ENCODE assay signal across 8 mouse cellular contexts in genomic region chr17:28528043-28528351, GRCm38 (mm10). TPM values are rescaled to one million over a fixed set of nuclear protein-coding genes. Genes with fewer than 3 reads are reported as not detected.
DNase-seq lines count a peak whose midpoint lies in the region; ATAC-seq lines count a peak whose summit lies in the region.

No protein-coding gene starts in this region.

- no peak overlapping the region for H3K4me3 ChIP-seq in kidney, embryonic 14.5 days (ENCODE audit: low read length)
- H3K4me3 ChIP-seq in limb, embryonic 15.5 days: peak overlapping the region; percentile 11; the same call in 1 of the 2 replicates

- H3K4me2 ChIP-seq in kidney, embryonic 14.5 days (replicated peaks; ENCODE audit: low read depth, low read length): no peak overlapping the region; the same call in 1 of the 2 replicates
- H3K4me2 ChIP-seq in limb, embryonic 15.5 days: peak overlapping the region; percentile 41

- no peak overlapping the region for H3K9ac ChIP-seq in kidney, embryonic 14.5 days (ENCODE audit: low read depth, low read length)
- no peak overlapping the region for H3K9ac ChIP-seq in limb, embryonic 15.5 days

- no peaks in the 10 kb centered on the region for H3K9me3 ChIP-seq in kidney, embryonic 14.5 days (ENCODE audit: control insufficient read depth, low read length)
- no peaks in the 10 kb centered on the region for H3K9me3 ChIP-seq in limb, embryonic 15.5 days

- no peak for ATAC-seq in kidney, embryonic 14.5 days (ENCODE audit: low FRiP score, low TSS enrichment)
- 0 out of 2 replicates have a peak, but pooled peaks have one; percentile 37 for ATAC-seq in limb, embryonic 15.5 days (ENCODE audit: insufficient number of reproducible peaks, low FRiP score, low TSS enrichment, low read depth)

- no peaks in the 10 kb centered on the region for H3K27me3 ChIP-seq in kidney, embryonic 14.5 days (ENCODE audit: control insufficient read depth, insufficient read depth, low read length)
- no peaks in the 10 kb centered on the region for H3K27me3 ChIP-seq in limb, embryonic 15.5 days

- peaks cover 8% of the 10 kb centered on the region; the same call in 1 of the 2 replicates for H3K4me1 ChIP-seq in kidney, embryonic 14.5 days (ENCODE audit: control insufficient read depth, insufficient read depth, low read length)
- peaks cover 22% of the 10 kb centered on the region for H3K4me1 ChIP-seq in limb, embryonic 15.5 days

- H3K36me3 ChIP-seq in kidney, embryonic 14.5 days (ENCODE audit: control insufficient read depth, insufficient read depth, low read length): no peaks in the 10 kb centered on the region
- H3K36me3 ChIP-seq in limb, embryonic 15.5 days: no peaks in the 10 kb centered on the region

- H3K27ac ChIP-seq in kidney, embryonic 14.5 days (ENCODE audit: low read depth, low read length): no peak overlapping the region
- no peak overlapping the region for H3K27ac ChIP-seq in limb, embryonic 15.5 days

- peak; percentile 71 for DNase-seq in kidney, adult 11 months
- peak; percentile 64 for DNase-seq in embryo, embryonic 11.5 days (ENCODE audit: low read depth, low spot score)
- peak; percentile 76 to 82 for DNase-seq in gastrocnemius, postnatal 4 days (ENCODE audit: low spot score in 2 of 2)
- DNase-seq in kidney, adult 18-20 months: peak; percentile 89
- peak; percentile 70 to 78 for DNase-seq in monocyte, adult 2 months (ENCODE audit: low read depth in 1 of 2, low spot score in 2 of 2)
- peak; percentile 68 to 79 for DNase-seq in spleen, postnatal 14 days (ENCODE audit: low spot score in 2 of 2)

- WGBS in kidney, embryonic 14.5 days: under 1% methylated on average over 6 of the region's 6 CpGs
- 2% methylated on average over 6 of the region's 6 CpGs for WGBS in limb, embryonic 15.5 days

RNA-seq across cellular contexts. Expression of gene Armc12, which starts 2.6 kb away (rescaled TPM):
- polyA plus RNA-seq in kidney, embryonic 14.5 days (2014; fragmentation: Nextera tagmentation; extraction: Ambion mirVana): not detected in 2 replicates
- total RNA-seq in gastrocnemius, postnatal 4 days (2021): not detected
- polyA plus RNA-seq in limb, embryonic 15.5 days (2015; fragmentation: Nextera tagmentation; extraction: Ambion mirVana): not detected in 2 replicates

RNA-seq across cellular contexts. Expression of gene Fkbp5, which starts 10.7 kb away (rescaled TPM):
- 10.0 and 14.0 TPM in 2 replicates for polyA plus RNA-seq in kidney, embryonic 14.5 days (2014; fragmentation: Nextera tagmentation; extraction: Ambion mirVana)
- 10 to 100 TPM; 11.5 to 12.0 TPM for total RNA-seq in gastrocnemius, postnatal 4 days (2021)
- polyA plus RNA-seq in limb, embryonic 15.5 days (2015; fragmentation: Nextera tagmentation; extraction: Ambion mirVana): 29.8 and 42.1 TPM in 2 replicates

RNA-seq across cellular contexts. Expression of gene Clpsl2, which starts 21.2 kb away (rescaled TPM):
- not detected in 2 replicates for polyA plus RNA-seq in kidney, embryonic 14.5 days (2014; fragmentation: Nextera tagmentation; extraction: Ambion mirVana)
- total RNA-seq in gastrocnemius, postnatal 4 days (2021): not detected
- polyA plus RNA-seq in limb, embryonic 15.5 days (2015; fragmentation: Nextera tagmentation; extraction: Ambion mirVana): not detected in 2 replicates

RNA-seq across cellular contexts. Expression of gene Clps, which starts 32.6 kb away (rescaled TPM):
- polyA plus RNA-seq in kidney, embryonic 14.5 days (2014; fragmentation: Nextera tagmentation; extraction: Ambion mirVana): not detected in 2 replicates
- not detected for total RNA-seq in gastrocnemius, postnatal 4 days (2021)
- 0.47 and 1.8 TPM in 2 replicates for polyA plus RNA-seq in limb, embryonic 15.5 days (2015; fragmentation: Nextera tagmentation; extraction: Ambion mirVana)

RNA-seq across cellular contexts. Expression of gene Lhfpl5, which starts 47.4 kb away (rescaled TPM):
- polyA plus RNA-seq in kidney, embryonic 14.5 days (2014; fragmentation: Nextera tagmentation; extraction: Ambion mirVana): 0.45 and 0.51 TPM in 2 replicates
- not detected for total RNA-seq in gastrocnemius, postnatal 4 days (2021)
- polyA plus RNA-seq in limb, embryonic 15.5 days (2015; fragmentation: Nextera tagmentation; extraction: Ambion mirVana): 0.40 and 0.60 TPM in 2 replicates
